Mouse (Mus musculus): ENCODE results near the gene Capn15. TPM values are rescaled to one million over a fixed set of nuclear protein-coding genes. Genes with fewer than 3 reads are reported as not detected.

Capn15 gene
- 10 to 100 TPM; 24.0 to 24.2 TPM for total RNA-seq (2021)
- long read RNA-seq, experiment 1, partial matches to known transcripts: 2 of 3 reads
- long read RNA-seq, experiment 1, other reads (novel, unspliced or antisense): 1 of 3 reads
- long read RNA-seq, experiment 2, partial matches to known transcripts: 2 of 8 reads
- long read RNA-seq, experiment 2, other reads (novel, unspliced or antisense): 6 of 8 reads

DNA sequence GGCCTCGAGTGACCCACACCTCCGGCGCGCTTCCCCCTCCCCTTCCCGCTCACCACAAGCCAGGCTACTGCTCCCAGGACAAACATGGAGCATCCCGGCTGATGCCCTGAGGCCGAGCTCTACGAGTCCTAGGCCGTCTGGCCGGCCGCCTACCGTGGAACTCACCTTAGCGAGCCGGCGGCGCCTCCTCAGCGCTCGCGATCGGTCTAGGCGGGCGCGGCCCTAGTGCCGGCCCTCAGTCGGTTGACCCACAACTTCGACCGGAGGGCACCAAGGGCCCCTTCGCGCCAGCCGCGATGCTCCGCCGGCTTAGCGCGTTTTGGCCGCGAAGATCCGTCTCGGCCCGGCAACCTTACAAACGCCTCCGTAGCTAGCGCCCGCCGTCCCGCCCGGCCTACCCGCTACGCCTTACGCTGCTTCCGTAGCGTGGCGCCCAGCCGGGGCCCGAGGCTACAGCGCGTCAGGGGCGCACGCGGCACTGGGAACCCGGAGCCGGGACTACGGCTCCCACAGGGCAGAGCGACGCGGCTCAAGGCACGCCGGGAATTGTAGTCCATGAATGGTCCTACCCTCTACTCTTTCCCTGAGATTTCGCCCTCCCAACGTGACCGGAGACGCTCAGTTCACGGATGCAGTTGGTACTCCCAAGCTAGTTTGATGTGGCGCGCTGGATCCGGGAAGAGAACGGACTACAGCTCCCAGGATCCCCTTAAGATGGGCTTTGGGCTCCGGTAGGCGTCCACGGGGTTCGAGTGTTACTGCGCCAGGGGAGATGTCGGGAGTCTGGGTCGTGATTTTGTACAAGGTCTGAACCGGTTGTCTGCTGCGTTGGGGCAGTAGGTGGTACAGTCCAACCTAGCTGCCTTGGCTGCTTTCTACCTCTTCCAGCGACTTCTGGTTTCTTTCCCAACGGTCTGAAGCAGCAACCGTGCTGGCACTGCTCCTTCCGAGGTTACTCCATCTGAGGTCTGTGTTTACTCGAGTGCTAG, at the start of gene Capn15:
TSS of gene Capn15 (minus strand) at position 491 of the 989 bp plus-strand sequence.
- DNase-seq (ENCODE audit: low spot score in 2 of 2): peak; percentile 72 to 82

DNA sequence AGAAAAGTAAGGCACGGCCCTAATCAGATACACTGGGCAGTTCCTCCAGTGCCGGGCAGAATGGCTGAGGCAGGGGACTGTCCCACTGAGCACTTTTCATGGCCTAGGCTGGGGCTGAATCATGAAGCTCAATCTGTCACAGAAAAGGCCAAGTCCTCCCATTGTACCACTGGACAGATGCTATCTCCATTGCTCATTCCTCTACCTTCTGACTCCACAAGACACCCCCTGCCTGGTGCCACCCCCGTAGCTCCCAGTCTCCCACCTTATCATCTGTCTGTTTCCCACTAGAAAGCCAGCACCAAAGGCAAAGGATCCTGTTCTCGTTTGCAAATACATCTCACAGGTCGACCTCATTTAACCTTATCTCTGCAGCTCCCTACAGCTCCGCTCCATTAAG, 46.4 kb upstream of the Capn15 start:
- DNase-seq (ENCODE audit: low spot score in 2 of 2): no peak

DNA sequence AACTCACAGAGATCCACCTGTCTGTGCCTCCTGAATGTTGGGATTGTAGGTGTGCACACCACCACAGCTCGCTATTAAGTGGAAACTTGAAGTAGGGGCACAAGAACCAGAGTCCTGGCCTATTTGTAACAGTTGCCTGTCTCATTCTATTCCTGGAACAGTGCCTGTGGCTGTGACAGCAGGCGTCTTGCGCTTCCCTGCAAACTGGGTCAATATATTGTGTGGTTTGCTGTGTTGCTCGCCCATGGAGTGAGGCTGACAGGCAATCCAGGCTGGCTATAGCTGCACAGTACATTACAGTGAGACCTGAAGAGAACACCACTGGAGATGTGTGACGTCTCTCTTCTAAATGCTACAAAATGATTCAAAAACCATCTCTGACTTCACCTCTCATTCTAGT, 46.0 kb upstream of the Capn15 start:
- DNase-seq (ENCODE audit: low spot score in 2 of 2): no peak

DNA sequence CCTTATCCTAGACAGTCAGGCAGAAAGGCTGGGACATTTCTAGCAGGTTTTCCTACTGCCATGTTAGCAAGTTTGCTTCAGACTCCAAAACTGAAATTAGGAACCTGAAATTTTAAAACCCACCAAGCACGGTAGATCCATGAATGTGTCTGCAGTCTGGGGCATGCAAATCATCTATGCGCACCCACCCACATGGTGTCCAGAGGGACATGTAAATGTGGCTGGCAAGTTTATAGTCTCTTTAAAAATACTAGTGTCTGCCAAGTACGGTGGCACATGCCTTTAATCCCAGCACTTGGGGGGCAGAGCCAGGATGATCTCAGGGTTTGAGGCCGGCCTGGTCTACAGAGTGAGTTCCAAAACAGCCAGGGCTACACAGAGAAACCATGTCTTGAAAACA, 42.7 kb upstream of the Capn15 start:
- no peak for DNase-seq (ENCODE audit: low spot score in 2 of 2)

DNA sequence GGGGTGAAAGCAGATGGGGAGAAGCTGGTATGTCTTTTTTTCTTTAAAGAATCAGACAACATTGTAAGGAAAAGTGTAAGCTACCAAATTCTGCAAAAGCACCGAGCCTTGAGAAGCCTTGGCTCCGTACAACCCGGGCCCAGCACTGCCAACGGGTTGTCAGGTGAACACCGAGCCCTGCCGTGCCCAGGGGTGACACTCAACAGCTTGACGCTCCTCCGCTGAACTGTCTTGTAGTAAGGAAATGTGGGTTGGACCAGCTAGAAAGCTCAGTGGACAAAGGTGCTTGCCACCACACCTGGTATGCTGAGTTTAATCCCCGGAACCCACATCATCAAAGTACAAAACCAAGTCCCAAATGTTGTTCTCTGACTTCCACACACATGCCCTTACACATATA, 39.1 kb upstream of the Capn15 start:
- no peak for DNase-seq (ENCODE audit: low spot score in 2 of 2)

DNA sequence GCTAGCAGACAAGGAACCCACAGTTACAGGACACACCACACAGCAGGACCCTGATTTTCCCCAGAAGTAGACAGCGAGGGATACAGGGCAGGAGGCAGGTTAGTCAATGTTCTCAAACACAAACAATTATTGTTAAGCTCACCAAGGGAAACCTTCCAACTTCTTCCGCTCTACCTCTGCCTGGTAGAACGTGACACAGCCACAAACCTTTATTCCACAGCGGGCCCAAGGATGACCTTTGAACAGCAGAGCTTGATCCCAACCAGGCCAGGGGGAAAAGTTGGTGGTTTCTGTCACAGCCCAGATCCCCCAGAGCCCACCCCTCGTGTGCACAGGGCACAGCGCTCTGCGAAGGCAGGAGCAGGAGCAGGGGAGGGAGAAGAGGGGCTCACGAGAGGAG, 38.4 kb upstream of the Capn15 start:
- no peak for DNase-seq (ENCODE audit: low spot score in 2 of 2)

DNA sequence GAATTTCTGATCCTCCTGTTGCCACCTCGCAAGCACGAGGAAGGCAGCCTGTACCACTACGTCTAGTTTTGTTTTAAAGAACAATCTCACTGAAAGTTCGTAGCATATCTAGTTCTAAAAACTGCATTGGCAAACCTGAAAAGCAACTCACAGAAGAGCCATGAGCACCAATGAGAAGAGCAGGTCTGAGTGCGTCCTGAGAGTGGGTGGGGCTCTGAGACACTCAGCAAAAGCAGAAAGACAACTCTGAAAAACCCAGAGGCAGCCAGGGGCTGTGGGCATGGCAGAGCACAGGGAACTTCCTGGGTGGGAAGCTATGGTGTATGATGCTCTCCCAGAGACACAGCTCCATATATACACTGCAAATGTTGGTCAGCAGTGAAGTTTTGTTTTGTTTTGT, 37.6 kb upstream of the Capn15 start:
- no peak for DNase-seq (ENCODE audit: low spot score in 2 of 2)

DNA sequence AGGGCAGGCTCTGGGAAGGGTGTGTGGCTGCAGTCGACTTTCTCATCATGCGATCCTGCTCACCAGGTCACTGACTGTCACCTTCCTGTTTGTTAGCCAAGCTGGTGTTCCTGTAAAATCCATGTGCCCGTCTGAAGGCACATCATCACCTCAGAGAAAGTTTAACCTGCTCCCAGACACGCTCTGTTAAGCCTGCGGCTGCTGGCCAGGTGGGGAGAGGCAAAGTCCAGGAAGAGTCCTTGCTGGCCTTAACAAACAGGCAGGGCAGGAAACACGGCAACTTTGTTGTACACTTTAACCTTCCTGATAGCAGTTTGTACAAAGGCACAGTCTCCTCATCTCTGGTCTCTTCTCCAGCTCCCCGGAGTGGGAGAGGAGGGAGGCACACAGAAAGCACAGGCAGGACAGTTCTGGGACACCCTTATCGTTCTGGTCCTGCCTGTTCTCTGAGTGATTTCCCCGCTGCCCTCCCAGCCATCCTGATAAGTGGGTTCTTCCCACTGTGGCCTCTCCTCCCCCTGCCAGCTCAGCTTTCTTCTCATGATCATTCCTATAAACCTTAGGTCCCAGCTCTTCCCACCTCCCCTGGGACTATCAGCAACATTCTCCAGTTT, 36.2 kb upstream of the Capn15 start:
- DNase-seq (ENCODE audit: low spot score in 2 of 2): no peak

DNA sequence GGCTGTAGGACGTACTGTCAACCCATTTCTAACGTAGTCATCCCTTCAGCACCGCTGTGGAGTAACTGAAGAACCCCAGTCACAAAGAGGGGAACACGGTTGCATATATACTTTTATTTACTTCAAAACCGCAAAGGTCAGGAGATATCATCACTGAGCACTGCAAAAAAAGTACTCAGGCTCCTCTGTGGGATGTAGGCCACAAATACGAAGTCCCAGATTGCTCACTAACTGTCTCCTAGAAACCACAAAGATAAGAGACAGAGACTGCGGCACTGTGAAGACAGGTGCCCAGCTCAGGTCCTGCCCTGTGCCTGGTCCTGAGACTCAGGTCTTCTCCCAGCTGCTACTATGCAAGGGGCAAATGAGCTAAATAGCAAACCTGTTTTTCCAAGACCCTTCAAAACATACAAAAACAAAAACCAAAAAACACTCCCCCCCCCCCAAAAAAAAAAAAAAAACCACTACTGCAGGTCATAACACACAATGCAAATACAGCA, 35.3 kb upstream of the Capn15 start:
- DNase-seq (ENCODE audit: low spot score in 2 of 2): no peak

DNA sequence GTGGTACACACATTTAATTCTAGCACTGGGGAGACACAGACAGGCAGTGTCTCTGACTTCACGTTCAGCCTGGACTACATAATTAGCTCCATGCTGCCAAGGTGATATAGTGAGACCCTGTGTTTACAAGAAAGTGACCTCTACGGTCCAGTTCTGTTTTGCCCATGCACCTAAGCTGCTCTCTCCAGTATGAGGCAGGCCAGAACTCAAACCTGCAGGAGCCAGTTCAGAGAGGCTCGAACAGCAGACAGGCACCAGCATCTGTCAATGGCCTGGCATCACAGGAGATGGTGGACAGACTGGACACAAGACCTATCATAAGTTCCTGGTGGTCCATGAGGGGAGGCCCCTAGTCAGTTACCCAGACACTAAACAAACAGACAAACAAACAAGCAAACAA, 32.8 kb upstream of the Capn15 start:
- DNase-seq (ENCODE audit: low spot score in 2 of 2): no peak

DNA sequence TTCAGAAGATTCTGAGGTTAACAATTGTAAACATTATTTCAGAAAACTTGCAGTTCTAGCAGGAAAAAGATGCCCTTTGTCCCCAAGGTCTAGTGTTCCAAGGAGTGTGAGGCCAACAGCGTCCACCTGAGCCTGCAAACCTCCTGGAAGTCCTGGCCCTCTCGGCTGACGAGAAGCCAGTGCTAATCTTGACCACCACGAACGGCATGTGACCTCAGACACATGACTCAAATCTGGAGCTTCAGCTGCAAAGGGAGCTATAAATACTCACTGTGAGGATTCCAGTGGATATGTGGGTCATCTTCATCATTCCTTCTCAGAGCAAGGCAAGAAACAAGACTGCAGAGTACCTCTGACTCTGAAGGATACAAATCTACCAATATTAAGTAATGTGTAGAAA, 32.4 kb upstream of the Capn15 start:
- no peak for DNase-seq (ENCODE audit: low spot score in 2 of 2)

DNA sequence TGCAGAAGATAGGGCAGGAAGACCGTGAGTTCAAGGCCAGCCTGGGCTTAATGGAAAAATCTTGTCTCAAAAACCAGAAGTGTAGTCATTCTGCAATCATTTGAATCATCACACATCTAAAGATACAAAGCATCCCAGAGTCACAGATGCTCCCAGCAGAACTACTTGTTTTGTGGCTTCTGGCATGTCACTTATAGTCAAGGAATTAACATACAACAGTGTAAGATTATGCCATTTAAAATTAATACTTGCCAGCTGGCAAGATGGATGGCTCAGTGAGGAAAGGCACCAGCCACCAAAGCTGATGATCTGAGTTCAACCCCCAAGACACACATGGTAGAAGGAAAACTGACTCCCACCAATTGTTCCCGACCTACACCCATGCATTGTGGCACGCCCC, 31.4 kb upstream of the Capn15 start:
- no peak for DNase-seq (ENCODE audit: low spot score in 2 of 2)

DNA sequence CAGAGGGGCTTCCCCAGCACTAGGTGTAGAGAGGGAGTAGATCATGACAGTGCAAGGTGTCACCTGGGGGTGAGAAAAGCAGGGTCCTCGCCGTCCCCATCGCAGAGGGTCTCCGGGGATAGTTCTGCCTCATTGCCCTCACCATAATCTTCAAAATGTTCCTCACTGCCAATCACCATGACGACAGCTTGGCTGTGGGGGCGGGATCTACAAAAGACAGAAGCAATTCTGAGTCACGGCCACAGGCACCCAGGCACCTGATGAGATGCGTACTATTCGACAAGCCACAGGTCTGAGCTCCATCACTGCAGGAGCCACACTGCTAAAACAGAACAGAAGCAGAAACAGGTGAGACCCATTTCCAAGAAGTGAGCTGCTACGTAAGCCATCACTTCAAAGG, 28.1 kb upstream of the Capn15 start:
- no peak for DNase-seq (ENCODE audit: low spot score in 2 of 2)

DNA sequence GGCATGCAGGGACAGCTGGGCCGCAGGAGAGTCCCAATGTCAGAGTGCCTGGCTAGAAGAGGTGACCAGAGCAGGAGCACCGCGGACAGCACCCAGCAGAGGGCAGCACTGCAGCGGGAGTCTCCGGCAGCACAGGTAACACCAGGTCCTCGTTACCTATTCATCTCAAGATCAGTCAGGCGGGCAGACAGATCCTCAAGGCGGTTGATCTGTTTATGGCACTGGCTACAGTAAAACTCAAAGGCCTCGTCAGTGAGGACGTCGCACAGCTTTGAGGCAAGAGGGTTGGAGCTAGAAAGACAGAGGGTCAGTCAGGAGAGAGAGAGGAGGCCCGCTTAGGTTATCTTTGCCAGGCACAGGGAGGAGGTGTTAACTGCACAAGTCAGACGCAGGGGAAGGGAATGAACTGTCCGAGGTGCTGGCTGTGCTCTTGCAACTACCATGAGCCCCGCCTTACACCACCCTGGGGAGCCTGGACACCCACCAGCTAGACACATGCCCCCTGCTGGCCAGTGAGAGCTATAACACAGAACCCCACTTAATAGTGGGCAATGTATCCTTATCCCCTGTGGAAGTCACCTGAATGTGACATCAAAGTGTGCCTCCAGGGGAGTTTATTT, 26.4 kb upstream of the Capn15 start:
- DNase-seq (ENCODE audit: low spot score in 2 of 2): peak; percentile 38 to 47

DNA sequence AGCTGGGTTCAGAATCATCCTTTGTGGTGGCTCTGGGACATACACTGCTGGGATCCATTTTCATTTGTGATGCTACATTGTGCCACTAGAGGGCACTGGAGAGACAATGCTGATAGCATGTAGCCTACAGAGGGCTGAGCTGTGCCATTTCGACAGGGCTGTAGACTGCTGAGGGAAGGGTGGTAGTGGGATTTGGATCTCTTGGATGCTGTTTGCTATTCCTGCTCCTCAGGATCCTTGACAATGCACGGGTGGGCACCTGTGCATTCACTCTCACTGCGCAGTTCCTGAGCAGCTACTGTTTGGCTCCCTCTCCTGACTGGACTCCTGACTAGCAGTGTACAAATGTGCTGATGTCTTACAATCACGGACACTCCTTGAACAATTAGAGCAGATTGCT, 23.9 kb upstream of the Capn15 start:
- DNase-seq (ENCODE audit: low spot score in 2 of 2): peak in 1 of 2 experiments; percentile 56

DNA sequence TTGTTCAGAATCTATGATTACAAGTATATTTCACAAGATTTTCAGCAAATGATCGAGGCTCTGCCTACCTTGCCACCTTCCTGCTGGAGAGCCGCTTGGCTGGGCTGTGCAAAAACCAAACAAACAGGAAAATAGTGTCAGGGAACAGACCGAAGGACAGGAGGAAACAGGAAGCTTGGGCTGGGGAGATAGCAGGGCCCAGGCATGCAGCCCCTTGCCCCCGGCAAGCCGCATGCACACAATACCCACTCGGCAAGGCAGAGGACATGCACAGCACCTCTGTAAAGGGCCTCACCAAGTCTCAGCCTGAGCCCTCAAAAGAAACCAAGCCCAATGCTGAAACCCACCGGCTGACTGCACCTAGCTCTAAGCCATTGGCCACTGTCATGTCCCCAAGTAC, 23.2 kb upstream of the Capn15 start:
- no peak for DNase-seq (ENCODE audit: low spot score in 2 of 2)

DNA sequence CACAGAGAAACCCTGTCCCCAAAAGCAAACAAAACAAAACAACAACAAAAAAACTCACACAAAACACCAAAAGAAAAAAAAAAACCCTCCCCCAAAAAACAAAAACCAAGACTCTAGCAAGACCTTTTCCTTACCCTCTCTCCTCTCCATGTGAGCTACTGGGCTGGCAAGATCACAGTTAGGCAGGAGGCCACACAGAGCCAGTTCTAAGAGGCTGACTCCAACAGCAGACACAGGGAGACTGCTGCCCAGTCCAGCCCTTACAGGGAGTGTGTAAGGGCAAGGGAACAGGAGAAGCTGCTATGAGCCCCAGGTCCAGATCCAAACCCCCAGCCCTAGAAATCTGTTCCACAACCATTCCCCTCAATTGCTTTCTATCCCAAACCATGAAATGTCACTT, 22.7 kb upstream of the Capn15 start:
- no peak for DNase-seq (ENCODE audit: low spot score in 2 of 2)

DNA sequence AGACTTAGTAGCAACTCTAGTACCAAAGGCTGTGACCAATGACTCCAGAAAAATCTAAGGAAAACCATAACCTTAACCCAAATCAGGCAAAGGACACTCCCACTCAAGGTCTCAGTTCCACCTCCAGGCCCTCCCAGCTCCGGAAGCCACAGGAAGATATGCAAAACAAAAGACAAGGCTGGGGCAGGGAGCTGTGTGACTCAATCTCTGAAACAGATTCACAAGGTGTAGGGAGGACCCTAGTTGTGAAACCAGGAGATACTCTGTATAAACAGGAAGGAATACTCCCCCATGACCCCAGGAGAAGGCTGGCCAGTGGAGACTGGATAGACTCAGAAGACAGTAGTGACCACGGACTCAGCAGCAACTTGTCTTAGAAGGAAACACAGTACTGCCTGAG, 22.1 kb upstream of the Capn15 start:
- DNase-seq (ENCODE audit: low spot score in 2 of 2): no peak

DNA sequence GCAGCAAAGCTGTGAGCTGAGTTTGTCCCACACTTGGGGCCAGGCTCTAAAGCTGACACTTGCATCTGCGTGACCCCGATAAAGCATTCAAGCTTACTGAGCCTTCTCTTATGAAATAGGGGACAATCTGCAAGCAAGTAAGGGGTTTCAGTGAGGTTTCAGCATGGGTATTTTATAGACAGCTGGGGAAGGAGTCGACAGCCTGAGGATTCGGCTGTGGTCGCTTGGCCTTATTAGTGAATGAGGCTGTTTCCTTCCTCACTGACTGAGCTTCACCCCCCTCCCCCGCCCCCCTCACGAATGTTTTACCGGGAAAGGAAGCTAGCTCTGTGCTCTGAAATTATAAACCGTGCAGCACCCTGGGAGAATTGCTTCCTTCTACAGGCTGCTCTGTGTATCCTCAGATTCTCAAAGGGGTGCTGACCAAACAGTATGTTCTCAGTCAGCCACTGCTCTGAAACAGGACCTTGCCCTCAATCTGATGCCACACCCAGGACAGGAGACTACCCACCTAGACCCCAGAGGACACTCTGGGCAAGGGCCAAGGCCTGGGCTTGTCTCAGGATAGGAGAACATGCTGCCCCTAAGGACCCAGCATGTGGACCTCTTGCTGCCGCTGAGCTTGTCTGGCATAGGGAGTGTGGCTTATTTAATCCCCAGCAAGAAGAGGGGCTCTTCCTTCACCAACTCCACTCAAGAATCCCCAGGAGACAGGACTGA, 20.3 kb upstream of the Capn15 start:
- no peak for DNase-seq (ENCODE audit: low spot score in 2 of 2)

DNA sequence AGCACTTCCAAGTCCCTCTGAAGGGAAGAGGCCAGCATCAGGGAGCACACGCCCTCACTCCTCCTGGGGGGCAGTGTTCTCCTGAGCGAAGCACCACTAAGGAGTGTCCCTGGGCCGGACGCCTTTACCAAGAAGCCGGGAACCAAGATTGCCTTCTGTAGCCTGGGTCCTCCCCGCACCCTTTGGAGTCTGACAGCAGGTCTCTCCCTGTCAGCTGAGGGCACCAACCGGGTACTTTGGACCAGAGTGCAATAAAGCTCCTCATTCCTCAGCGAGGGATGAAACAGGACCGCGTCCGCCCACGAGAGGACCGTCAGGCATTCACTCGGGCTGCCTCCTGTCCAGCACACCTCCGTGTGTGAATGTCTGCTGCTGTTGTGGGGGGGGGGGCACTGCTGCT, 19.1 kb upstream of the Capn15 start:
- DNase-seq (ENCODE audit: low spot score in 2 of 2): no peak

DNA sequence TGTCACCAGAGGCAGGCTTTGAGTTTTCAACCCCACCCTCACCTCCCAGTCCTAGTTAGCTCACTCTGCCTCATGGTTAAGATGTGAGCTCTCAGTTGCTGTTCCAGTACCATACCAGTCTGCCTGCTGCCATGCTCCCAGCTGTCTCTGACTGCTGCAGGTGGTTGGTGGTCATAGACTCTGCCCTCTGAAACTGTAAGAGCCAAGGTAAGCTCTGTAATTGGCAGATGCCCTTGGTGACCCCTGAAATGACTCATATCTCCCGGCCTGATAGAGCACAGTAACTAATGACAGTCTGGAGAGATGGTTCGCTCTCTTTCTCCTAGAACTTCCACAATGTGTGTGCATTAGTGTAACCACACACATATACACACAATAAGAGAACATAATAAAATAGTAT, 18.3 kb upstream of the Capn15 start:
- no peak for DNase-seq (ENCODE audit: low spot score in 2 of 2)
